Mouse (Mus musculus): ENCODE data around the gene Rtn2. TPM values are rescaled to one million over a fixed set of nuclear protein-coding genes. Genes with fewer than 3 reads are reported as not detected.

Gene Rtn2
- polyA plus RNA-seq, 1 experiment from 2014 or later, result 127 TPM

- Histone ChIP-seq H3K9ac (replicated peaks) (peak overlapping the region; percentile 19; the same call in 1 of the 2 replicates), H3K27ac (replicated peaks) (peak overlapping the region; percentile 59), H3K36me3 (peaks cover 56% of the 10 kb centered on the region), H3K4me3 (peak overlapping the region; percentile 20), H3K9me3 (no peaks in the 10 kb centered on the region), H3K27me3 (no peaks in the 10 kb centered on the region), H3K4me2 (replicated peaks) (peak overlapping the region; percentile 38), H3K4me1 (peaks cover 21% of the 10 kb centered on the region)
- ATAC-seq (replicated peaks), result peak; percentile 21; the same call in 1 of the 2 replicates
- WGBS, result 3% methylated on average over 20 of the region's 20 CpGs
Measured at GRCm38 (mm10) chr7:19290969-19291596, 8.7 kb downstream of the Rtn2 start.

- H3K9ac ChIP-seq (replicated peaks), result no peak overlapping the region; the same call in 1 of the 2 replicates
- peaks cover 24% of the 10 kb centered on the region for H3K36me3 ChIP-seq
- peaks cover 16% of the 10 kb centered on the region for H3K4me1 ChIP-seq
- peak overlapping the region; percentile 16; the same call in 1 of the 2 replicates for H3K4me3 ChIP-seq
- 0 out of 2 replicates have a peak overlapping the region, but pooled peaks have one; percentile 53 for H3K27ac ChIP-seq (replicated peaks)
- peak overlapping the region; percentile 30; the same call in 1 of the 2 replicates for H3K4me2 ChIP-seq (replicated peaks)
- peak; percentile 81 for ATAC-seq (replicated peaks)
- H3K9me3 ChIP-seq, result no peaks in the 10 kb centered on the region
- WGBS, result 18% methylated on average over 22 of the region's 22 CpGs
- no peaks in the 10 kb centered on the region for H3K27me3 ChIP-seq
Measured at GRCm38 (mm10) chr7:19295503-19296185, 13.2 kb downstream of the Rtn2 start.

DNA sequence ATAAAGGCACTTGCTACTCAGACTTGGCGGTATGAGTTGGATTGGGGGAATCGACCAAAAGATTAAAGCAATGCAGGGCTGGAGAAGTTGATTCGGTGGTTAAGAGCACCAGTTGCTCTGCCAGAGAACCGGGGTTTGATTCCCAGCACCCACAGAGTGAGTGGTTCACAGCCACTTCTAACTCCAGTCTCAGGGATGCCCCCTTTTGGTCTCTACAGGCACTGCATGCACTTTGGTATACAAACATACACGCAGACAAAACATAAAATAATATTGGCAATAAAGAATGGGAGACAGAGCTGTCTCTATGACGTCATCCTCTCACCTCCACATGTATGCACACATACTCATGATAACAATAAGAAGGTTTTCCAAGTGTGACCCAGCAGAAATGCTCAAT is 14.6 kb downstream of the Rtn2 start:
- Histone ChIP-seq H3K36me3 (peaks cover 21% of the 10 kb centered on the region), H3K9me3 (no peaks in the 10 kb centered on the region), H3K4me1 (peaks cover 16% of the 10 kb centered on the region), H3K9ac (replicated peaks) (no peak overlapping the region), H3K4me3 (no peak overlapping the region), H3K27ac (replicated peaks) (no peak overlapping the region), H3K4me2 (replicated peaks) (no peak overlapping the region), H3K27me3 (peaks cover under 1% of the 10 kb centered on the region; the same call in 1 of the 2 replicates)
- WGBS, result 92% methylated on average over 6 of the region's 6 CpGs
- ATAC-seq (replicated peaks), result no peak

GRCm38 (mm10) chr7:19297794-19298193 is 15.4 kb downstream of the Rtn2 start:
- Histone ChIP-seq H3K4me2 (replicated peaks) (no peak overlapping the region), H3K4me3 (no peak overlapping the region), H3K4me1 (peaks cover 20% of the 10 kb centered on the region), H3K9me3 (no peaks in the 10 kb centered on the region), H3K27ac (replicated peaks) (no peak overlapping the region), H3K27me3 (peaks cover 8% of the 10 kb centered on the region), H3K36me3 (peaks cover 21% of the 10 kb centered on the region), H3K9ac (replicated peaks) (no peak overlapping the region)
- no peak for ATAC-seq (replicated peaks)
- WGBS, result 94% methylated on average over 5 of the region's 5 CpGs

- Histone ChIP-seq H3K9ac (replicated peaks) (no peak overlapping the region), H3K4me1 (peaks cover 28% of the 10 kb centered on the region), H3K36me3 (peaks cover 8% of the 10 kb centered on the region), H3K4me3 (no peak overlapping the region), H3K9me3 (no peaks in the 10 kb centered on the region), H3K4me2 (replicated peaks) (no peak overlapping the region), H3K27ac (replicated peaks) (no peak overlapping the region), H3K27me3 (peaks cover 22% of the 10 kb centered on the region)
- ATAC-seq (replicated peaks), result no peak
- whole genome bisulfite sequencing, result 23% methylated on average over 3 of the region's 3 CpGs
Measured at GRCm38 (mm10) chr7:19299194-19299593, 16.8 kb downstream of the Rtn2 start.

DNA sequence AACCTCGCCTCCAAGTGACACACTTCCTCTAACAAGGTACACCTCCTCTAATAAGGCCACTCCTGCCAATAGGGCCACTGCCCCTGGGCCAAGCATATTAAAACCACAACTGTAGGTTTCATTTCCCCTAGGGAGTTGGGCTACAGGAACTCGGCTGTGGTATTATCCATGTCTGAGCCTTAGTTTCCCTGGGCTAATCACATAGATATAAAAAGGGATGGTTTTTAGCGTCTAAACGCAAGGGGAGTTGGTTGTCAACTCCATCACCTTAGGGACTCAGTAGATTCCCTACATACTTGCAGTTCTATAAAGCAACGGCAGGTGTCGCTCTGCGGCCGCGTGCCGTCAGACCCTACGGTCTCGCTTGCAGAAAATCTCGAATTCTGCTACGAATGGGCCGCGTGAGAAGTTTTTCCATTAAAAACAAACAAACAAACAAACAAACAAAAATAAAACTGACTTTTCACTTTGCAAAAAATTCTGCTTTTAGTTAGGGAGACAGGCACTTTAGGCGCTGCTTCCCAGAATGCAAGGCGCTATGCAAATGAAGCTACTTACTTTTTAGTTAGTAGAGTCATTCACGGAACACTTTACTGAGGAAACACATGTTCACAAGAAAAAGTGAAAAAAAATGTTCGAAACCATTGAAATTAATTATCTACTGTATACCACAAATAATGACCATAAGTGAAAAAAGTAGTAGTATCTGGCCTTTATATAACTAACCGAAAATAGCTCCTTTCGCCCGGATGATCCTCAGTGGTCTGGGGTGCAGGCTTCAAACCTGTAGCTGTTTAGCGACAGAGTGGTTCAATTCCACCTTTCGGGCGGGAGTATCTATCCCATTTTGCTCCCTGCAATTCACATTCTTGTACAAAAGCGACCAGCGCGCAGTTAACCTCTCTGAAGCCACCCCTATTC is 18.3 kb downstream of the Rtn2 start:
- Histone ChIP-seq H3K4me2 (replicated peaks) (peak overlapping the region; percentile 49), H3K9ac (replicated peaks) (peak overlapping the region; percentile 45), H3K4me1 (peaks cover 35% of the 10 kb centered on the region), H3K27me3 (peaks cover 37% of the 10 kb centered on the region), H3K4me3 (peak overlapping the region; percentile 54), H3K9me3 (no peaks in the 10 kb centered on the region), H3K36me3 (no peaks in the 10 kb centered on the region), H3K27ac (replicated peaks) (peak overlapping the region; percentile 16; the same call in 1 of the 2 replicates)
- under 1% methylated on average over 29 of the region's 29 CpGs for WGBS
- peak; percentile 88 for ATAC-seq (replicated peaks)

DNA sequence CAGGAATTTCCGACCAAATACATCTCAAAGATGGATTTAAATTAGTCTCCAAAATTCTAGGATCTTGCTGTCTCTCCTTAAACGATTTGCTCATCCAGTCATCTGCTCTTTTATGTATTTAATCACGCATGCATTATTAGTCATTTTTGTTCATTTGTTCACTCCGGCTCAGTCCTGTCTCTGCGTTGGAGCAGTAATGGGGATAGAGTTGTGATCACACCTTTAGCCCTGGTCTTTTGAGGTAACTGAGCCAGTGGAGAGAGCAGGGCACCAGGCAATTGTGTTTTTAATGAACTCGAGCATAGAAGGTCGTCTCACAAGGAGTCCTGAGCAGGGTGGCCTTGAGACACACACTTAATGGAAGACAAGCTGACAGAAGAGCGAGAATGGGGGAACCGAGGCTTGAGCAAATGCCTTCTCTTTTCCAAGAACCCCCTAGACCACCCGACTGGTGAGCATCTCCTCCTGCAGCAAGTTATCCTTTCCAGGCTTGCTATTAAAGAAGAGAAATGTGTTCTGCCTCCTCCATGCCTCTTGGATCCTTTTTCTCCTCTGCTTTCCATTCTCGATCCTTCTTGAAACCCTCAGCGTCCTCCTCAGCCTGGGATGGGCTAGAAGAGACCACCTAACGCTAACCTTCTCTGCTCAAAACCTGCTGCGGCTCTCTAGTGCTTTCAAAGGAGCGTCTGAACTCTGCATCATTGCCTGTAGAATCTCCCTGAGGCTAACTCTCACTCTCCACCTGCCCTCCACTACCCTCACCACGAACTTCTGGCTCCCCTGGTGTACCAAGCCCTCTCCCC is 19.2 kb downstream of the Rtn2 start:
- Histone ChIP-seq H3K27me3 (peaks cover 46% of the 10 kb centered on the region), H3K9me3 (no peaks in the 10 kb centered on the region), H3K4me1 (peaks cover 35% of the 10 kb centered on the region), H3K27ac (replicated peaks) (peak overlapping the region; percentile 16; the same call in 1 of the 2 replicates), H3K9ac (replicated peaks) (peak overlapping the region; percentile 45), H3K36me3 (no peaks in the 10 kb centered on the region), H3K4me2 (replicated peaks) (peak overlapping the region; percentile 49), H3K4me3 (peak overlapping the region; percentile 54)
- WGBS, result 7% methylated on average over 16 of the region's 16 CpGs
- ATAC-seq (replicated peaks), result no peak

DNA sequence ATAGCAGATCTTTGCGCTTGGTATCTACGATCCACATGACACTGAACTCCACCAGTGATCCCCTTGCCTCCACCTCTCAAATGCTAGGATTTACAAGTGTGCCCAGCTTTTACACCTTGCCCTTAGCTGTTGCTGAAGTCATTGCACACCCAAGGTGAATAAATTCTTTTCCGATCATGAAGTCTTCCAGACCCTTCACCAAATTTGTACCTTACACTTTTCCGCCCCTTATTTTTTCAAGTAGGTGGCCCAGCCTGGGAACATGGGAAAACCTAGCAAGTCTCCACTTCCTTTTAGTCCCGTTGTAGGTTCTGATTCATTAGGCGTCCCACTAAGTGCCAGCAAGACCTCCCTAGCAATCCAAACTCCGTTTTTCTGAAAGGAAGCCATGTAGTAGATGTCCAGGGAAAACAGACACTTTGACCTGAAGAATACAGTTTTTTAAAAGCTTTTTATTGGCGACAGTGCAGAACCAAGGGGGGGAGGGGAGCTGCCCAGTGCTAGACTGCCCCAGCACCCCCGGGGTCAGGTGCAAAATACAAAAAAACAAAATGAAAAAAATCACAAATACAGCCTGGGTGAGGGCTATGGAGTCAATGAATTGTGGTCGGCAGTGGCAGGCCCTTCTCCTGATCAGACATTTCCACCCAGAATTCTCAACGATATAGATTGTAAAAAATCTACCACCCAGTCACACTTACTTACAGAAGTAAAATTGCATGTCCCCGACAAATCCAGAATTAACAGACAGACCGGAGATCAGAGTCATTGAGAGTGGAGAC is 20.0 kb downstream of the Rtn2 start:
- no peak overlapping the region for H3K27ac ChIP-seq (replicated peaks)
- H3K9me3 ChIP-seq, result no peaks in the 10 kb centered on the region
- peak overlapping the region; percentile 49 for H3K4me2 ChIP-seq (replicated peaks)
- H3K9ac ChIP-seq (replicated peaks), result peak overlapping the region; percentile 45; the same call in 1 of the 2 replicates
- H3K4me3 ChIP-seq, result peak overlapping the region; percentile 54
- no peaks in the 10 kb centered on the region for H3K36me3 ChIP-seq
- H3K27me3 ChIP-seq, result peaks cover 53% of the 10 kb centered on the region
- peaks cover 35% of the 10 kb centered on the region for H3K4me1 ChIP-seq
- ATAC-seq (replicated peaks), result no peak
- 49% methylated on average over 13 of the region's 13 CpGs for WGBS

- Histone ChIP-seq H3K27me3 (peaks cover 53% of the 10 kb centered on the region), H3K4me3 (no peak overlapping the region), H3K9me3 (no peaks in the 10 kb centered on the region), H3K4me1 (peaks cover 40% of the 10 kb centered on the region), H3K27ac (replicated peaks) (no peak overlapping the region), H3K36me3 (no peaks in the 10 kb centered on the region), H3K9ac (replicated peaks) (no peak overlapping the region), H3K4me2 (replicated peaks) (no peak overlapping the region)
- ATAC-seq (replicated peaks), result no peak
- WGBS, result 78% methylated on average over 12 of the region's 12 CpGs
Measured at GRCm38 (mm10) chr7:19303046-19303305, 20.6 kb downstream of the Rtn2 start.

GRCm38 (mm10) chr7:19303770-19304169 is 21.3 kb downstream of the Rtn2 start:
- 0% methylated on average over 16 of the region's 16 CpGs for WGBS
- H3K27me3 ChIP-seq, result peaks cover 53% of the 10 kb centered on the region
- H3K9ac ChIP-seq (replicated peaks), result 0 out of 2 replicates have a peak overlapping the region, but pooled peaks have one; percentile 10
- H3K27ac ChIP-seq (replicated peaks), result no peak overlapping the region
- H3K4me3 ChIP-seq, result peak overlapping the region; percentile 25
- peak overlapping the region; percentile 41 for H3K4me2 ChIP-seq (replicated peaks)
- H3K36me3 ChIP-seq, result no peaks in the 10 kb centered on the region
- peaks cover 44% of the 10 kb centered on the region for H3K4me1 ChIP-seq
- ATAC-seq (replicated peaks), result no peak
- no peaks in the 10 kb centered on the region for H3K9me3 ChIP-seq

Measured in forebrain, embryonic 15.5 days (tissue).